Mouse (Mus musculus): Measurements from ENCODE around the gene Serpine3. TPM values are rescaled to one million over a fixed set of nuclear protein-coding genes. Genes with fewer than 3 reads are reported as not detected.
A peak's percentile ranks its signal among the peaks of the same experiment; 100 is the strongest.
"Not testable (repeated sequence)": the region's sequence is repeated elsewhere in the genome, so short reads cannot be mapped to it uniquely, and the experiment has no call there.

Gene Serpine3
- polyA plus RNA-seq (2015; fragmentation: Nextera tagmentation; extraction: Ambion mirVana): not detected in 2 replicates

- Histone ChIP-seq H3K36me3 (replicated peaks) (no peaks in the 10 kb centered on the region), H3K4me3 (no peak within 1 kb of the TSS), H3K4me1 (no peaks in the 10 kb centered on the region), H3K9me3 (no peaks in the 10 kb centered on the region), H3K27ac (no peak within 1 kb of the TSS), H3K27me3 (replicated peaks) (no peaks in the 10 kb centered on the region), H3K4me2 (no peak within 1 kb of the TSS), H3K9ac (no peak within 1 kb of the TSS)
- ATAC-seq (replicated peaks): no peak
- 88% methylated on average over 8 of the region's 8 CpGs for WGBS
These were observed at the start of gene Serpine3 for GRCm38 (mm10) chr14:62663367-62663766. TSS of gene Serpine3 (plus strand) at chr14:62663667.

- Histone ChIP-seq H3K4me3 (no peak overlapping the region), H3K4me1 (no peaks in the 10 kb centered on the region), H3K9ac (no peak overlapping the region), H3K9me3 (no peaks in the 10 kb centered on the region), H3K36me3 (replicated peaks) (no peaks in the 10 kb centered on the region), H3K27me3 (replicated peaks) (no peaks in the 10 kb centered on the region), H3K4me2 (no peak overlapping the region), H3K27ac (no peak overlapping the region)
- 47% methylated on average over 3 of the region's 3 CpGs for WGBS
- no peak for ATAC-seq (replicated peaks)
These were observed 41.1 kb upstream of the Serpine3 start for GRCm38 (mm10) chr14:62622393-62622792.

- H3K27ac ChIP-seq: no peak overlapping the region
- H3K4me3 ChIP-seq: no peak overlapping the region
- no peak for ATAC-seq (replicated peaks)
- no peaks in the 10 kb centered on the region for H3K27me3 ChIP-seq (replicated peaks)
- no peaks in the 10 kb centered on the region for H3K36me3 ChIP-seq (replicated peaks)
- no peaks in the 10 kb centered on the region for H3K4me1 ChIP-seq
- H3K4me2 ChIP-seq: no peak overlapping the region
- WGBS: 88% methylated on average over 5 of the region's 5 CpGs
- H3K9me3 ChIP-seq: no peaks in the 10 kb centered on the region
- no peak overlapping the region for H3K9ac ChIP-seq
These were observed 35.5 kb upstream of the Serpine3 start for GRCm38 (mm10) chr14:62627951-62628350.

- Histone ChIP-seq H3K9me3 (no peaks in the 10 kb centered on the region), H3K9ac (no peak overlapping the region), H3K27me3 (replicated peaks) (no peaks in the 10 kb centered on the region), H3K36me3 (replicated peaks) (no peaks in the 10 kb centered on the region), H3K27ac (peak overlapping the region; percentile 68), H3K4me1 (peaks cover 12% of the 10 kb centered on the region), H3K4me2 (peak overlapping the region; percentile 29), H3K4me3 (no peak overlapping the region)
- 20% methylated on average over 9 of the region's 9 CpGs for WGBS
- ATAC-seq (replicated peaks): peak; percentile 76
These were observed 25.8 kb upstream of the Serpine3 start for GRCm38 (mm10) chr14:62637436-62638344.

- Histone ChIP-seq H3K36me3 (replicated peaks) (no peaks in the 10 kb centered on the region), H3K9me3 (no peaks in the 10 kb centered on the region), H3K27me3 (replicated peaks) (no peaks in the 10 kb centered on the region), H3K9ac (no peak overlapping the region), H3K4me2 (peak overlapping the region; percentile 29), H3K4me3 (no peak overlapping the region), H3K27ac (peak overlapping the region; percentile 68), H3K4me1 (peaks cover 12% of the 10 kb centered on the region)
- 31% methylated on average over 6 of the region's 6 CpGs for WGBS
- ATAC-seq (replicated peaks): no peak
These were observed 25.1 kb upstream of the Serpine3 start for GRCm38 (mm10) chr14:62638345-62638702.

GRCm38 (mm10) chr14:62639111-62639510 is 24.4 kb upstream of the Serpine3 start:
- no peaks in the 10 kb centered on the region for H3K9me3 ChIP-seq
- H3K4me3 ChIP-seq: no peak overlapping the region
- WGBS: 79% methylated on average over 6 of the region's 6 CpGs
- no peak for ATAC-seq (replicated peaks)
- peaks cover 12% of the 10 kb centered on the region for H3K4me1 ChIP-seq
- no peak overlapping the region for H3K9ac ChIP-seq
- H3K27me3 ChIP-seq (replicated peaks): no peaks in the 10 kb centered on the region
- H3K36me3 ChIP-seq (replicated peaks): no peaks in the 10 kb centered on the region
- H3K4me2 ChIP-seq: no peak overlapping the region
- no peak overlapping the region for H3K27ac ChIP-seq

GRCm38 (mm10) chr14:62639551-62639950 is 23.9 kb upstream of the Serpine3 start:
- no peaks in the 10 kb centered on the region for H3K36me3 ChIP-seq (replicated peaks)

GRCm38 (mm10) chr14:62640396-62640795 is 23.1 kb upstream of the Serpine3 start:
- H3K4me2 ChIP-seq: no peak overlapping the region
- no peak overlapping the region for H3K4me3 ChIP-seq
- ATAC-seq (replicated peaks): no peak
- no peaks in the 10 kb centered on the region for H3K9me3 ChIP-seq
- H3K27ac ChIP-seq: no peak overlapping the region
- H3K9ac ChIP-seq: no peak overlapping the region
- H3K4me1 ChIP-seq: peaks cover 12% of the 10 kb centered on the region
- WGBS: 56% methylated on average over 4 of the region's 4 CpGs
- no peaks in the 10 kb centered on the region for H3K36me3 ChIP-seq (replicated peaks)
- no peaks in the 10 kb centered on the region for H3K27me3 ChIP-seq (replicated peaks)

More at GRCm38 (mm10) chr14:62639551-62639950, 23.9 kb upstream of the Serpine3 start:
- H3K4me1 ChIP-seq: peaks cover 12% of the 10 kb centered on the region
- H3K27me3 ChIP-seq (replicated peaks): no peaks in the 10 kb centered on the region
- no peak overlapping the region for H3K27ac ChIP-seq
- H3K9me3 ChIP-seq: no peaks in the 10 kb centered on the region
- no peak overlapping the region for H3K4me3 ChIP-seq
- WGBS: 90% methylated on average over 5 of the region's 5 CpGs
- H3K9ac ChIP-seq: no peak overlapping the region
- H3K4me2 ChIP-seq: no peak overlapping the region
- ATAC-seq (replicated peaks): no peak

GRCm38 (mm10) chr14:62642368-62642767 is 21.1 kb upstream of the Serpine3 start:
- H3K4me2 ChIP-seq; ATAC-seq (replicated peaks); H3K36me3 ChIP-seq (replicated peaks); H3K27me3 ChIP-seq (replicated peaks); H3K9me3 ChIP-seq; H3K4me3 ChIP-seq; H3K27ac ChIP-seq; H3K9ac ChIP-seq; H3K4me1 ChIP-seq: not testable (repeated sequence)
- WGBS: 85% methylated on average over 6 of the region's 7 CpGs

GRCm38 (mm10) chr14:62648405-62648804 is 15.1 kb upstream of the Serpine3 start:
- Histone ChIP-seq H3K9ac (no peak overlapping the region), H3K4me1 (no peaks in the 10 kb centered on the region), H3K9me3 (no peaks in the 10 kb centered on the region), H3K27me3 (replicated peaks) (no peaks in the 10 kb centered on the region), H3K27ac (no peak overlapping the region), H3K36me3 (replicated peaks) (no peaks in the 10 kb centered on the region), H3K4me2 (no peak overlapping the region), H3K4me3 (no peak overlapping the region)
- WGBS: 90% methylated on average over 6 of the region's 6 CpGs
- no peak for ATAC-seq (replicated peaks)

- H3K27ac ChIP-seq: no peak overlapping the region
These were observed 13.1 kb upstream of the Serpine3 start for GRCm38 (mm10) chr14:62650376-62650775.

GRCm38 (mm10) chr14:62651771-62652170 is 11.7 kb upstream of the Serpine3 start:
- Histone ChIP-seq H3K27ac (no peak overlapping the region), H3K4me3 (no peak overlapping the region), H3K9ac (no peak overlapping the region), H3K36me3 (replicated peaks) (no peaks in the 10 kb centered on the region), H3K4me2 (no peak overlapping the region), H3K9me3 (no peaks in the 10 kb centered on the region), H3K4me1 (no peaks in the 10 kb centered on the region), H3K27me3 (replicated peaks) (no peaks in the 10 kb centered on the region)
- 93% methylated on average over 3 of the region's 3 CpGs for WGBS
- ATAC-seq (replicated peaks): no peak

More at GRCm38 (mm10) chr14:62650376-62650775, 13.1 kb upstream of the Serpine3 start:
- H3K9ac ChIP-seq: no peak overlapping the region
- no peak for ATAC-seq (replicated peaks)
- no peaks in the 10 kb centered on the region for H3K27me3 ChIP-seq (replicated peaks)
- H3K4me2 ChIP-seq: no peak overlapping the region
- H3K9me3 ChIP-seq: no peaks in the 10 kb centered on the region
- H3K36me3 ChIP-seq (replicated peaks): no peaks in the 10 kb centered on the region
- no peak overlapping the region for H3K4me3 ChIP-seq
- WGBS: 76% methylated on average over 3 of the region's 3 CpGs
- no peaks in the 10 kb centered on the region for H3K4me1 ChIP-seq

GRCm38 (mm10) chr14:62655996-62656395 is 7.5 kb upstream of the Serpine3 start:
- Histone ChIP-seq H3K36me3 (replicated peaks) (no peaks in the 10 kb centered on the region), H3K9ac (no peak overlapping the region), H3K4me1 (no peaks in the 10 kb centered on the region), H3K4me3 (no peak overlapping the region), H3K9me3 (no peaks in the 10 kb centered on the region), H3K27ac (no peak overlapping the region), H3K4me2 (no peak overlapping the region), H3K27me3 (replicated peaks) (no peaks in the 10 kb centered on the region)
- ATAC-seq (replicated peaks): no peak
- WGBS: 85% methylated on average over 7 of the region's 7 CpGs

All from midbrain, embryonic 15.5 days (tissue).